Mouse (Mus musculus): Measurements from ENCODE around the gene Dppa3. TPM values are rescaled to one million over a fixed set of nuclear protein-coding genes. Genes with fewer than 3 reads are reported as not detected.

The Dppa3 gene
- polyA plus RNA-seq, 1 experiment from 2014 or later: not detected

DNA sequence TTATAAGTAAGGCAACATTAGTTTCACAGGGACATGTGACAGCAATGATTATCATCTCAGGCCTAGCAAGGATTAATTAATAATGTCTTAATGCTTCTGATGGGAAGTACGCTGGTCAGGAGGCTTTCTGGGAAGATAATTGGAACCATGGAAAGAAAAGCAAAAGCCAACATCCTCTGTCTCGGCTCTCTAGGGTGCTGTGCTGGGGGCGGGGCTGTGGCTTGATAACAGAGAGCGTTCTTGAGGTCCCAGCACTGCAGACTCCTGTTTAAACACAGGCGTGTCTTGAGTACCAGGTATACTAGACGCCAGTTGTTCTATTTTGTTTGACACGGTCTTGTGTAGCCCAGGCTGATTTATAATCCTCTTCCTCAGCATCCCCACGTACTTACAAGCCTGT lies 46.5 kb downstream of the Dppa3 start:
- Histone ChIP-seq H3K9me3 (replicated peaks) (no peaks in the 10 kb centered on the region), H3K9ac (no peak overlapping the region), H3K36me3 (ENCODE audit: poor library complexity, severe bottlenecking) (no peaks in the 10 kb centered on the region), H3K4me3 (no peak overlapping the region), H3K27ac (no peak overlapping the region), H3K4me1 (peaks cover 4% of the 10 kb centered on the region; the same call in 1 of the 2 replicates), H3K4me2 (no peak overlapping the region), H3K27me3 (no peaks in the 10 kb centered on the region)
- WGBS: 60% methylated on average over 8 of the region's 8 CpGs
- no peak for ATAC-seq

Other genes starting within 250 kb of the Dppa3 start
- gene Rimklb, start 127.6 kb upstream of the Dppa3 start, polyA plus RNA-seq (2015; fragmentation: Nextera tagmentation; extraction: Ambion mirVana): 81.1 and 81.7 TPM in 2 replicates
- gene Mfap5, start 120.6 kb upstream of the Dppa3 start, polyA plus RNA-seq (2015; fragmentation: Nextera tagmentation; extraction: Ambion mirVana): 1.0 and 1.2 TPM in 2 replicates
- 0.12 and 0.21 TPM in 2 replicates for gene Aicda, start 72.6 kb upstream of the Dppa3 start, polyA plus RNA-seq (2015; fragmentation: Nextera tagmentation; extraction: Ambion mirVana)
- gene Apobec1, start 24.0 kb upstream of the Dppa3 start, polyA plus RNA-seq (2015; fragmentation: Nextera tagmentation; extraction: Ambion mirVana): 2.9 and 3.8 TPM in 2 replicates
- not detected in 2 replicates for gene Gdf3, start 16.3 kb upstream of the Dppa3 start, polyA plus RNA-seq (2015; fragmentation: Nextera tagmentation; extraction: Ambion mirVana)
- gene Nanog, start 81.1 kb downstream of the Dppa3 start, polyA plus RNA-seq (2015; fragmentation: Nextera tagmentation; extraction: Ambion mirVana): 0.18 and 0.23 TPM in 2 replicates
- 9.3 and 12.5 TPM in 2 replicates for gene Slc2a3, start 175.2 kb downstream of the Dppa3 start, polyA plus RNA-seq (2015; fragmentation: Nextera tagmentation; extraction: Ambion mirVana)
- gene Foxj2, start 193.5 kb downstream of the Dppa3 start, polyA plus RNA-seq (2015; fragmentation: Nextera tagmentation; extraction: Ambion mirVana): 4.4 and 4.5 TPM in 2 replicates
- 0.58 and 0.89 TPM in 2 replicates for gene C3ar1, start 229.8 kb downstream of the Dppa3 start, polyA plus RNA-seq (2015; fragmentation: Nextera tagmentation; extraction: Ambion mirVana)
- 85.5 and 86.7 TPM in 2 replicates for gene Necap1, start 248.1 kb downstream of the Dppa3 start, polyA plus RNA-seq (2015; fragmentation: Nextera tagmentation; extraction: Ambion mirVana)

Measured in forebrain, embryonic 13.5 days (tissue).